Mouse (Mus musculus) heart, adult 2 months (tissue): ENCODE data around the gene Adssl1.

Source experiments
- CTCF ChIP-seq: fragments of 200-600 bp; IDR thresholded peaks from 2 replicates; pipeline ENCODE4 v1.8.1; 2022; ENCODE audit warnings: antibody characterized with exemption, mild to moderate bottlenecking, moderate library complexity
- EP300 ChIP-seq: fragments of 200-500 bp; IDR thresholded peaks from 2 replicates; pipeline ENCODE4 v1.6.1; 2011; ENCODE audit warnings: low read depth, low read length, control low read depth; ENCODE audit not compliant: insufficient read depth
- POLR2A ChIP-seq: fragments of 200-500 bp; IDR thresholded peaks from 2 replicates; pipeline ENCODE4 v1.6.1; 2011; ENCODE audit warnings: mild to moderate bottlenecking, low read depth, low read length, control low read depth; ENCODE audit not compliant: insufficient read depth

- TF ChIP-seq CTCF (no peak), POLR2A (no peak), EP300 (peak; percentile 49; the same call in 1 of the 2 replicates)
Measured at GRCm38 (mm10) chr12:112595626-112596025, 24.2 kb upstream of the Adssl1 start.
